Mouse (Mus musculus): ENCODE measurements around the gene Gapt.
"Not testable (repeated sequence)": the region's sequence is repeated elsewhere in the genome, so short reads cannot be mapped to it uniquely, and the experiment has no call there.

Gapt gene

GRCm38 (mm10) chr13:110356941-110357340, at the start of gene Gapt:
TSS of gene Gapt (minus strand) at chr13:110357199.
- no peak for DNase-seq (ENCODE audit: low read depth)

GRCm38 (mm10) chr13:110406152-110406551, 49.2 kb upstream of the Gapt start:
- no peak for DNase-seq (ENCODE audit: low read depth)

GRCm38 (mm10) chr13:110404686-110405085, 47.7 kb upstream of the Gapt start:
- not testable (repeated sequence) for DNase-seq (ENCODE audit: low read depth)

- DNase-seq (ENCODE audit: low read depth), result no peak
These were observed 47.1 kb upstream of the Gapt start for GRCm38 (mm10) chr13:110404059-110404458.

- DNase-seq (ENCODE audit: low read depth), result no peak
These were observed 44.9 kb upstream of the Gapt start for GRCm38 (mm10) chr13:110401877-110402276.

GRCm38 (mm10) chr13:110401443-110401842, 44.4 kb upstream of the Gapt start:
- DNase-seq (ENCODE audit: low read depth), result no peak

GRCm38 (mm10) chr13:110398513-110399270, 41.7 kb upstream of the Gapt start:
- DNase-seq (ENCODE audit: low read depth), result no peak

- no peak for DNase-seq (ENCODE audit: low read depth)
These were observed 40.8 kb upstream of the Gapt start for GRCm38 (mm10) chr13:110397750-110398149.

GRCm38 (mm10) chr13:110395916-110396685, 39.1 kb upstream of the Gapt start:
- no peak for DNase-seq (ENCODE audit: low read depth)

- no peak for DNase-seq (ENCODE audit: low read depth)
These were observed 38.3 kb upstream of the Gapt start for GRCm38 (mm10) chr13:110395179-110395794.

- peak; percentile 41 for DNase-seq (ENCODE audit: low read depth)
These were observed 37.5 kb upstream of the Gapt start, which contains the start of gene Plk2 for GRCm38 (mm10) chr13:110394291-110395178. TSS of gene Plk2 (plus strand) at chr13:110395046.

- no peak for DNase-seq (ENCODE audit: low read depth)
These were observed 35.6 kb upstream of the Gapt start for GRCm38 (mm10) chr13:110392631-110393030.

GRCm38 (mm10) chr13:110392210-110392609, 35.2 kb upstream of the Gapt start:
- no peak for DNase-seq (ENCODE audit: low read depth)

GRCm38 (mm10) chr13:110384514-110384913, 27.5 kb upstream of the Gapt start:
- no peak for DNase-seq (ENCODE audit: low read depth)

- no peak for DNase-seq (ENCODE audit: low read depth)
These were observed 25.5 kb upstream of the Gapt start for GRCm38 (mm10) chr13:110382447-110382901.

- DNase-seq (ENCODE audit: low read depth), result no peak
These were observed 12.7 kb upstream of the Gapt start for GRCm38 (mm10) chr13:110369673-110370072.

GRCm38 (mm10) chr13:110368556-110369040, 11.6 kb upstream of the Gapt start:
- not testable (repeated sequence) for DNase-seq (ENCODE audit: low read depth)

GRCm38 (mm10) chr13:110367961-110368555, 11.1 kb upstream of the Gapt start:
- DNase-seq (ENCODE audit: low read depth), result no peak

GRCm38 (mm10) chr13:110366477-110366876, 9.5 kb upstream of the Gapt start:
- DNase-seq (ENCODE audit: low read depth), result no peak

- no peak for DNase-seq (ENCODE audit: low read depth)
These were observed 6.7 kb upstream of the Gapt start for GRCm38 (mm10) chr13:110363722-110364121.

- no peak for DNase-seq (ENCODE audit: low read depth)
These were observed 5.9 kb downstream of the Gapt start for GRCm38 (mm10) chr13:110351051-110351450.

All from c-Kit-positive CD71-positive TER-119-negative erythroid progenitor cells, embryonic 14.5 days (primary cell).